Comparison of ENCODE assay signal across 10 mouse cellular contexts in the genomic region with DNA sequence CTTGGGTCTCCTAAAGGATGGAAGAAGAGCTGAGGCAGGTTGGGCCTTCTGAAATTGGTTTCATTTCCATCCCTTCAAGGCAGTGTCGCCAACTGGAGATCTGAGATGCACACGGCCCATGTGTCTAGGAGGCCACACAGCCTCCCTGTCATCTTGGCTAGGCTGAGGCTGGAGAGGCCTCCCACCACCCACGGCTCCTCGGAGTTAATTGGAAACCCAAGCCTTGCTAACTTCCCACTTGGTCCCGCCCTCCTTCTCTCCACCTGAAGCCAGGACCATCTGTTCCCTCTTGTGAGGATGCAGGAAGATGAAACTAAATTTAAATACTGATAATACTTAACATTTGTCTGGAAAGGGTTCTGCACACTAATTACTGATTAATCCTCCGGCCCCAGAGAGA. TPM values are rescaled to one million over a fixed set of nuclear protein-coding genes. Genes with fewer than 3 reads are reported as not detected.
A peak's percentile ranks its signal among the peaks of the same experiment; 100 is the strongest.
DNase-seq lines count a peak whose midpoint lies in the region; ATAC-seq lines count a peak whose summit lies in the region.
"Had no signal": no experiment of that assay in that cellular context is flagged by ENCODE, and none has a peak within 500 bp of the region (broad histone marks: within the 10 kb centered on the region; RNA-seq: fewer than 3 reads in every experiment).

No protein-coding gene starts in this region.

- DNase-seq in cerebellum, postnatal 4 days (ENCODE audit: low spot score in 2 of 2) = no peak
- DNase-seq in layer of hippocampus, adult 9-11 months = peak; percentile 47
- DNase-seq in layer of hippocampus, postnatal 36 days = no peak
- peak; percentile 27 for DNase-seq in MN1 (ENCODE audit: low spot score)
- DNase-seq in cerebellum, adult 9-11 months = peak; percentile 77
- DNase-seq in lung, postnatal 36 days = no peak

- ATAC-seq in cerebellum, adult (ENCODE audit: insufficient number of reproducible peaks, low FRiP score, low TSS enrichment) = peak; percentile 78
- no peak for ATAC-seq in CD4-positive, CD25-positive, alpha-beta regulatory T cell, adult 4 months
- ATAC-seq: activated CD4-positive, CD25-positive, alpha-beta regulatory T cell, adult 4 months; intestine, embryonic 15.5 days had no signal

RNA-seq across cellular contexts. Expression of gene Cplx2, which starts 34.1 kb away (rescaled TPM):
- total RNA-seq in layer of hippocampus, postnatal 36 days (2021) = 100 to 1,000 TPM; 968 to 982 TPM
- polyA plus RNA-seq in CD4-positive, CD25-positive, alpha-beta regulatory T cell, adult 4 months (2017; shearing (Covaris generic)) = not detected
- polyA plus RNA-seq: activated CD4-positive, CD25-positive, alpha-beta regulatory T cell, adult 4 months had no signal

Comparison
In these comparisons a context has a peak if more than half of its experiments do, and no peak if none do; other contexts are left out.
1. DNase-seq: peak in layer of hippocampus, adult 9-11 months (single experiment), MN1 (single experiment) and cerebellum, adult 9-11 months (single experiment); none in cerebellum, postnatal 4 days (0 of 2), layer of hippocampus, postnatal 36 days (0 of 2) and lung, postnatal 36 days (single experiment).